Mouse (Mus musculus) hindbrain, embryonic 16.5 days (tissue): ENCODE measurements around the gene Nagk. TPM values are rescaled to one million over a fixed set of nuclear protein-coding genes. Genes with fewer than 3 reads are reported as not detected.

Experiments
- polyA plus RNA-seq: library from polyadenylated mRNA; unstranded; fragments of >200 nt; fragmentation: Nextera tagmentation; extraction: Ambion mirVana; gene quantifications from 2 replicates; pipeline ENCODE4 v1.2.1, GENCODE M21; 2015

Nagk gene
- polyA plus RNA-seq, 1 experiment from 2014 or later = 123 TPM

Other genes starting within 250 kb of the Nagk start
- gene Stambp, start 222.3 kb upstream of the Nagk start, polyA plus RNA-seq = 61.3 and 62.8 TPM in 2 replicates
- not detected in 2 replicates for gene Clec4f, start 138.8 kb upstream of the Nagk start, polyA plus RNA-seq
- gene Cd207, start 117.1 kb upstream of the Nagk start, polyA plus RNA-seq = not detected in 2 replicates
- gene Vax2, start 83.7 kb upstream of the Nagk start, polyA plus RNA-seq = not detected in 2 replicates
- 0.14 TPM in 1 of 2 replicates, not detected in the other for gene Atp6v1b1, start 52.0 kb upstream of the Nagk start, polyA plus RNA-seq
- 0.30 TPM in 1 of 2 replicates, not detected in the other for gene Ankrd53, start 32.3 kb upstream of the Nagk start, polyA plus RNA-seq
- gene Tex261, start 19.2 kb upstream of the Nagk start, polyA plus RNA-seq = 63.1 and 70.0 TPM in 2 replicates
- gene Paip2b, start 36.8 kb downstream of the Nagk start, polyA plus RNA-seq = 25.2 and 27.3 TPM in 2 replicates
- 58.2 and 61.9 TPM in 2 replicates for gene Zfp638, start 72.1 kb downstream of the Nagk start, polyA plus RNA-seq
- 2.1 and 2.5 TPM in 2 replicates for gene Dysf, start 213.6 kb downstream of the Nagk start, polyA plus RNA-seq